Mouse (Mus musculus) lung, embryonic 16.5 days (tissue): ENCODE measurements at regions not wholly inside any gene's neighbourhood (a gene's known extent, or its start where the extent isn't known, plus 50 kb on each side); places are given as distances from the start of the nearest gene placed in this dataset.
"Not testable (repeated sequence)": the region's sequence is repeated elsewhere in the genome, so short reads cannot be mapped to it uniquely, and the experiment has no call there.

Experiments
- ATAC-seq: fragments of 200-750 bp; cut with Nextera tagmentation; 2 replicates; pipeline ENCODE4 v1.8.0; 2017; ENCODE audit warnings: low read depth, mild to moderate bottlenecking, moderate library complexity
- H3K27ac ChIP-seq: fragments of 300-500 bp; sonication (generic); 2 replicates; pipeline ENCODE4 v1.5.1; 2014; ENCODE audit warnings: mild to moderate bottlenecking, control low read depth, low read length
- H3K27me3 ChIP-seq: fragments of 300-500 bp; sonication (generic); 2 replicates; pipeline ENCODE4 v1.6.1; 2014; ENCODE audit warnings: low read depth, low read length, mixed read lengths; ENCODE audit not compliant: control insufficient read depth, insufficient read depth
- H3K36me3 ChIP-seq: fragments of 300-500 bp; sonication (generic); 2 replicates; pipeline ENCODE4 v1.6.1; 2014; ENCODE audit warnings: low read length; ENCODE audit not compliant: control insufficient read depth, insufficient read depth
- H3K4me1 ChIP-seq: fragments of 300-500 bp; sonication (generic); replicated peaks from 2 replicates; pipeline ENCODE4 v1.6.1; 2014; ENCODE audit warnings: low read length, mixed read lengths; ENCODE audit not compliant: control insufficient read depth, insufficient read depth
- H3K4me2 ChIP-seq: fragments of 300-500 bp; sonication (generic); 2 replicates; pipeline ENCODE4 v1.6.1; 2014; ENCODE audit warnings: low read depth, low read length, control low read depth
- H3K4me3 ChIP-seq: fragments of 300-500 bp; sonication (generic); 2 replicates; pipeline ENCODE4 v1.5.1; 2014; ENCODE audit warnings: mild to moderate bottlenecking, low read length, control low read depth
- H3K9ac ChIP-seq: fragments of 300-500 bp; sonication (generic); 2 replicates; pipeline ENCODE4 v1.6.1; 2014; ENCODE audit warnings: low read length, control low read depth
- H3K9me3 ChIP-seq: fragments of 300-500 bp; sonication (generic); 2 replicates; pipeline ENCODE4 v1.6.1; 2016; ENCODE audit warnings: low read length; ENCODE audit not compliant: control insufficient read depth
- WGBS: fragments of 180-500 bp; shearing (Covaris S2); extraction: QIAGEN DNeasy Blood & Tissue Kit; methylation state at CpG from one replicate; pipeline ENCODE4 v1.1.7; 2014; 5-methylcytosine and 5-hydroxymethylcytosine counted together

DNA sequence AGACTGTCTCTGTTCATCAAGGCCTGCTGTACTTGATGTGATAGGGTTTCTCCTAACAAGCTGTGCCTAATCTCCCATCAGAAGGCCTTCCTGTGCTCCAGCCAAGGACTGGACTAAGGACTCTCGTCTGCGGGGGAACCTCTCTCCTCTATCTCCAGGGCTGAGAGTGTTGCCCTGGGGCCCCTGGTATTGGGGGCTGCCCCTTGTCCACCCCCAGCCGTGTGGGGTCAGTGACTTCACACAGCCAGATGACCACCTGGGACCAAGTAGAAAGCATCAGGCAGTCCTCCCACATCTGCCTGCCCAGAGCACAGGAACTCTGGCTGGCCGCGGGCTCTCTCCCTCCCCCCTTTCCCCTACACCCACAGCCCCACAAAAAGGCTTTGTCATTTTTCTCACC, 651.5 kb upstream of the Kif2b start:
- no peak for ATAC-seq
- H3K9me3 ChIP-seq = no peaks in the 10 kb centered on the region
- no peak overlapping the region for H3K9ac ChIP-seq
- WGBS = 63% methylated on average over 5 of the region's 5 CpGs
- no peak overlapping the region for H3K27ac ChIP-seq
- no peak overlapping the region for H3K4me2 ChIP-seq
- no peaks in the 10 kb centered on the region for H3K4me1 ChIP-seq
- H3K4me3 ChIP-seq = no peak overlapping the region
- no peaks in the 10 kb centered on the region for H3K27me3 ChIP-seq
- no peaks in the 10 kb centered on the region for H3K36me3 ChIP-seq

DNA sequence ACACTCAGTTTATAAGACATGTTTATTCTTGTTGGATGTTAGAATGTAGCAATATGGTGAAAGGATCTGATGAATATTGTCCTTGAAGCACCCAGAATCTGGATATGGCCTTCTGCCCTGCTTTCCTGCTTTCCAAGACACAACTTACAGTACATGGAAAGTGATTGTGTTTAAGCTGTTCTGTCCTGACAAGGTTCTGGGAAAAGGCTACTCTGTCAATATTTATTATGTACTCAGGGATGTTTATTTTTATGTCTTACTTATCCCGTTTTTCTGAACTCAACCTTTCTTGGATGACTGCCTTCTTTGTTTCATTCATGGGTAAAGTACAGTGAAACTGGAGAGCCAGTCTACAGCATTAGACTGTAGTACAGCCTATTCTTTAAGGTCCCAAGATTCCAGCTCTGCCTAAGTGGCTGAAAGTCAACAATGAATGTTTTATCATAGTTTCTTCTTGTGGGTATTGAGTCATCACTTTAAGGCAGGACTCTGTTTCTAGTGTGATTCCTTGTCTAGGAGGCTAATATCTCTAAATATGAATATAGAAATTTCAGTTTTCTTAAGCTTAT, 631.7 kb upstream of the Kif2b start:
- ATAC-seq = peak; percentile 54; the same call in 1 of the 2 replicates
- WGBS = 7% methylated on average over 1 of the region's 1 CpGs
- no peaks in the 10 kb centered on the region for H3K4me1 ChIP-seq
- H3K4me3 ChIP-seq = no peak overlapping the region
- H3K27ac ChIP-seq = no peak overlapping the region
- no peak overlapping the region for H3K9ac ChIP-seq
- no peak overlapping the region for H3K4me2 ChIP-seq
- no peaks in the 10 kb centered on the region for H3K9me3 ChIP-seq
- H3K27me3 ChIP-seq = no peaks in the 10 kb centered on the region
- no peaks in the 10 kb centered on the region for H3K36me3 ChIP-seq

DNA sequence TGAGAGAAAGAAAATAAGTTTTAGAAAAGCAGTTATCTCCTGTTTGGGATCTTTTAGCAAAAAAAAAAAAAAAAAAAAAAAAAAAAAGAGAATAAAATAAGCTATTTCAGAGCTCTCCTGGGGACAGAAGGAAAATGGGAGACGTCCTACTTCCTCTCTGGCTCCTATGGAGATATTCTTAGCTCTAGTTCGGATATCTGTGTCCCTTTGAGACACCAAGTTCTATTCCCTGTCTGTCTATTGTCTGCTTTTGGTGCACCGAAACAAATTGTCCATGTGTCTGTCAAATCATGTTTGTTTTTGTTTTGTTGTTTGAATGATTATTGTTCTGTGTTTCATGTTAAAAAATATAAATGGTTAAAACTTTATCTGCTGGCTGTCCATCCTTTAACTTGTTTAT, 601.0 kb upstream of the Kif2b start:
- ATAC-seq, H3K4me1 ChIP-seq, H3K4me2 ChIP-seq, H3K4me3 ChIP-seq, H3K9ac ChIP-seq, H3K27ac ChIP-seq, H3K27me3 ChIP-seq, H3K36me3 ChIP-seq, H3K9me3 ChIP-seq: not testable (repeated sequence)
- WGBS = 61% methylated on average over 3 of the region's 3 CpGs

DNA sequence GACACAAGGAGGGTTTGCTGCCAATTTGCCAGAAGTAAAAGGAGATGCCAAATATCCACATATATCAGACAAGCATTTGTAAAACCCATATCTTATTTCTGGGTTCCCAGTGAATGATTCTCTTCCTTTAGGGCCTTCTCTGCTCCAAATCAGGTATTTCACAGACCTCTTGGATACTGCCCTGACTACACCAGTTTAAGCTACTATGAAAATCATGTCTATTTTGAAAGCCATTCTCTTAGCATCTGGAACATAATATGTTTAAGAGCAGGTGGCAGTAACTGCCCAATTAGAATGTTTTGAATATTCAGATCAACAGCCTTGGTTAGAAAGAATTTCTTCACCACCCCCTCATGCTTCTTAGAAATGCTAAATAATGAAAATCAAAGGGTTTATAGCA, 575.8 kb upstream of the Kif2b start:
- Histone ChIP-seq H3K4me1 (no peaks in the 10 kb centered on the region), H3K4me3 (no peak overlapping the region), H3K4me2 (no peak overlapping the region), H3K9ac (no peak overlapping the region), H3K27ac (no peak overlapping the region), H3K36me3 (no peaks in the 10 kb centered on the region), H3K9me3 (no peaks in the 10 kb centered on the region), H3K27me3 (no peaks in the 10 kb centered on the region)
- ATAC-seq = no peak

DNA sequence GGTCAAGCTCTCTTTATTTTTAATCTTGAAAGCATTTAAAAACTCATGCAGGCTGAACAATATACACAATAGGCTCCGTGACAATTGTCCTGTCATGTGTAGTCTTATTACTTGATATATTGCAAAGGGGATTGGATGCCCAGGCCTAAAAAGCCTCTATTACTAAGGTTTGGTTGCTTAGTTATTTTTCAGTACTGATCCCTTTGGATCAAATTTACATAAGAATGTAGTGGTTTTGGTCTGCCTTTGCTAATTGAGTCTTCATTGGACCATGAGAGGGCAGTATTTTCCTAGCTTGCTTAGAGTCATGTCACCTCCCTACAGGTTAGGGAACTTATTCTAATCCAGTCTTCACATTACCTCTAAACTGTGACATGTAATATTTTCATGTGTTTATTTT, 558.3 kb upstream of the Kif2b start:
- 63% methylated on average over 1 of the region's 1 CpGs for WGBS
- Histone ChIP-seq H3K27me3 (no peaks in the 10 kb centered on the region), H3K9me3 (no peaks in the 10 kb centered on the region), H3K4me2 (no peak overlapping the region), H3K9ac (no peak overlapping the region), H3K4me3 (no peak overlapping the region), H3K36me3 (no peaks in the 10 kb centered on the region), H3K27ac (no peak overlapping the region), H3K4me1 (no peaks in the 10 kb centered on the region)
- ATAC-seq = no peak

DNA sequence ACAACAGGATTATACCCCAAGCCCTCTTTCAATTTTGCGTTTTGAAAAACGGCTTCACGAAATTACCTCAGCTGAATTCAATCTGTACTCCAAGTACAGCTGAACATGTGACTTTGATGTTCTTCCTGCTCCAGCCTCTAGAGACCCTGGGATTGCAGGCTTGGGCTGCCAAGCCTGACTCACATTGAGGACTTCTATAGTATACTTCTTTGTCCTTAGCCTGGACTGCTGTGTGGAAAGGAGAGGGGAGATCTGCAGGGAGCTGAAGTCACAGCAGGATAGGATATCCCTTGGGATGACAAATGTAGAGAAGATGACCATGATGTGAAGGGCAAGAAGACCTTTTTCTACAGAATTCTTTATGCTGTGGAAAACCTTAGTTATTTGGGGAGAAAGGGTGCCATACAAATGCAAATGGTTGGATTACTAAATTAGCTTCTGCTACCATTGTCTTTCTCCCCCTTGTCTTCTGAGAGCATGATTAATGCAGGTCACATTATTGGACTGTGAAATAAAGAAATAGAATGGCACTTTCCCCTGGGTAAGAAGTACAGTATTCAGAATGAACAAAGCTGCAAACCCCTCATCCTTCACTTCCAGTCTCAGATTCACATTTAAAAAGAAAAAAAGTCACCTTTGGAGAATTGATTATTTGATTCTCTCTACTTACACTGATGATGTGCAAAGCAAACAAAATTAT, 557.7 kb upstream of the Kif2b start:
- Histone ChIP-seq H3K27ac (no peak overlapping the region), H3K4me1 (no peaks in the 10 kb centered on the region), H3K9me3 (no peaks in the 10 kb centered on the region), H3K27me3 (no peaks in the 10 kb centered on the region), H3K36me3 (no peaks in the 10 kb centered on the region), H3K4me2 (no peak overlapping the region), H3K9ac (no peak overlapping the region), H3K4me3 (no peak overlapping the region)
- WGBS = 70% methylated on average over 3 of the region's 3 CpGs
- ATAC-seq = no peak

DNA sequence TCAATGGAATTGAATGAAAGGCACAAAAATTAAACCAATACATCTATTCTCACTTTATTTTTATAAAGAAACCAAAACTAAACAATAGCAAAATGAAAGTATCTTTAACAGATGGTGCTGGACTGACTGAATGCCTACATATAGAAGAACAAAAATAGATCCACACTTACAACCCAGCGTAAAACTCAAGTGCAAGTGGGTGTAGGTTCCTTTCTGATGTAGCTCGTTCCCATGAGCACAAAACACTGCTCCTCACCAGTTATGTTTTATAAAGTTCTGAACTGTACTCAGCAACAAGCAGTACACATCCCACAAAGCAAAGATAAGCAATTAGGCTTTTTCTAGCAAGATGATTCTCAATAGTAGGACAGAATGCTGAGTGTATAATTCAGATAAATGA, 507.4 kb upstream of the Kif2b start:
- Histone ChIP-seq H3K36me3 (no peaks in the 10 kb centered on the region), H3K4me1 (no peaks in the 10 kb centered on the region), H3K27ac (no peak overlapping the region), H3K27me3 (no peaks in the 10 kb centered on the region), H3K9me3 (no peaks in the 10 kb centered on the region), H3K4me3 (no peak overlapping the region), H3K9ac (no peak overlapping the region), H3K4me2 (no peak overlapping the region)
- no peak for ATAC-seq
- WGBS = 54% methylated on average over 2 of the region's 2 CpGs

DNA sequence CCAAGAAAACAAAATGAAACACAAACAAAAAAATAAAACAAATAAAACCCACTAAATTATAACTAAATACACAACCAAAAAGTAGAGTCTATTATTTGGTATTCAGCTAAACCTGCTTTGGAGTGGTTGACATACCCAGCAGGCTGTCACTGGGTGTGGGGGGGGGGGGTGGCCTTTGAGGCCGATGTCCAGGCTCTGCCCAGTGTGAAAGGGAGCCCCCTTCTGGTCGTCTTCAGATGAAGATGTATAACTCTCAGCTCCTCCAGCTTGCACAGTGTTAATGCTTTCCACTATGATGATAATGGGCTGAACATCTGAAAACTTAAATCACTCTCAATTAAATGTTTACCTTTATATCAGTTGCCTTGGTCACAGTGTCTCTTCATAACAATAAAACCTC, 464.3 kb upstream of the Kif2b start:
- no peak overlapping the region for H3K27ac ChIP-seq
- ATAC-seq = no peak
- H3K27me3 ChIP-seq = no peaks in the 10 kb centered on the region
- H3K9ac ChIP-seq = no peak overlapping the region
- 3% methylated on average over 2 of the region's 2 CpGs for WGBS
- H3K9me3 ChIP-seq = no peaks in the 10 kb centered on the region
- H3K36me3 ChIP-seq = no peaks in the 10 kb centered on the region
- no peak overlapping the region for H3K4me3 ChIP-seq
- H3K4me1 ChIP-seq = no peaks in the 10 kb centered on the region
- H3K4me2 ChIP-seq = no peak overlapping the region

DNA sequence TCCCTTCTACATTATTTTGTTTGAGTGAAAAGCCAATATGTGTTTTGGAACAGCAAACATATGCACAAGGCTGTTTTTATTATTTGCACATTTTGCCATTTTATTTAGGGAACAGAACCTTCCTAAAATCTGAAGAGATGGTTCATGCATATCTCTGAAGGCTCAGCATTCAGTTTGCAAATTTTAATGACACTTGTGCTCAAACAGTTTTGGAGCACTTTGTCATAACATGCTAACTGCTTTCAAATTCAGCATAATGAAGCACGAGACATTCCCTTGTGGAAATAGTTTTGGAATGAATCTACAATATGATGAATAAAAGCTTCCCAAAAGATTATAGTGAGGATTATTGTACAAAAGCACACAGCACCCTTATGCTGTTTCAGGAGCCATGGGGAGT, 462.8 kb upstream of the Kif2b start:
- no peak overlapping the region for H3K4me3 ChIP-seq
- no peaks in the 10 kb centered on the region for H3K27me3 ChIP-seq
- no peaks in the 10 kb centered on the region for H3K4me1 ChIP-seq
- no peaks in the 10 kb centered on the region for H3K9me3 ChIP-seq
- no peak overlapping the region for H3K9ac ChIP-seq
- no peak overlapping the region for H3K27ac ChIP-seq
- H3K4me2 ChIP-seq = no peak overlapping the region
- no peak for ATAC-seq
- 52% methylated on average over 1 of the region's 1 CpGs for WGBS
- no peaks in the 10 kb centered on the region for H3K36me3 ChIP-seq

DNA sequence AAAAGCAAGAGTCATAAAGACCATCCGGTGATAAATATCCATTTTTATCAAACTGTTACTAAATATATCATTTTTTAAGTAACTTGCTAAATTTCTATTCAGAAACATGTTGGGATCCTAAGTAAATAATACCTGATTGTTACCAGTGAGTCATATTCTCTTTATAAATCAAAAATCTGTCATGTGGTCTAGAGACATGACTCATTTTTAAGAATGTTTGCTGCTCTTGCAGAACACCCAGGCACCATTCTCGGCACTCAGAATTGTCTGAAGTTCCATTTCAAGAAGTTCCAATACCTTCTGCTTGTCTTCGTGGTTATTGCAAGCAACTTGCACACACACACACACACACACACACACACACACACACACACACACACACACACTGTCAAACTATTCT, 441.1 kb upstream of the Kif2b start:
- Histone ChIP-seq H3K4me2 (no peak overlapping the region), H3K27me3 (no peaks in the 10 kb centered on the region), H3K4me3 (no peak overlapping the region), H3K9ac (no peak overlapping the region), H3K9me3 (no peaks in the 10 kb centered on the region), H3K4me1 (no peaks in the 10 kb centered on the region), H3K27ac (no peak overlapping the region), H3K36me3 (no peaks in the 10 kb centered on the region)
- 60% methylated on average over 3 of the region's 3 CpGs for WGBS
- no peak for ATAC-seq
